Mouse (Mus musculus) G1E (cell line): Measurements from ENCODE around the gene Rere. TPM values are rescaled to one million over a fixed set of nuclear protein-coding genes. Genes with fewer than 3 reads are reported as not detected.
A peak's percentile ranks its signal among the peaks of the same experiment; 100 is the strongest.
"Not testable (repeated sequence)": the region's sequence is repeated elsewhere in the genome, so short reads cannot be mapped to it uniquely, and the experiment has no call there.

Experiments used
- ATAC-seq: 2 replicates; pipeline ENCODE4 v1.8.0; 2016; ENCODE audit warnings: mild to moderate bottlenecking; ENCODE audit not compliant: insufficient number of reproducible peaks, poor library complexity, low FRiP score, severe bottlenecking; ENCODE audit errors: extremely low read depth
- DNase-seq: peaks from one replicate; pipeline ENCODE4 v3.0.0; 2012; ENCODE audit warnings: low spot score
- H3K27me3 ChIP-seq: 2 replicates; pipeline ENCODE4 v1.6.1; 2012; ENCODE audit warnings: mild to moderate bottlenecking, low read length, inconsistent platforms; ENCODE audit not compliant: insufficient read depth
- H3K36me3 ChIP-seq: replicated peaks from 2 replicates; pipeline ENCODE3; 2012; ENCODE audit warnings: mild to moderate bottlenecking, inconsistent platforms
- H3K4me1 ChIP-seq: 2 replicates; pipeline ENCODE4 v1.6.1; 2012; ENCODE audit warnings: low read depth, low read length, inconsistent platforms, mixed read lengths; ENCODE audit not compliant: insufficient read depth
- H3K4me3 ChIP-seq: 2 replicates; pipeline ENCODE4 v1.5.1; 2012; ENCODE audit warnings: low read depth, mild to moderate bottlenecking, inconsistent platforms, low read length, moderate library complexity, mixed read lengths
- H3K9me3 ChIP-seq: replicated peaks from 2 replicates; pipeline ENCODE4 v1.6.1; 2012; ENCODE audit warnings: inconsistent platforms
- CTCF ChIP-seq: IDR thresholded peaks from 2 replicates; pipeline ENCODE4 v1.5.1; 2012; ENCODE audit warnings: low read depth, low read length, inconsistent platforms, mixed read lengths
- GATA1 ChIP-seq: IDR thresholded peaks from 2 replicates; pipeline ENCODE4 v1.6.1; 2012; ENCODE audit warnings: borderline replicate concordance, low read length, inconsistent platforms, mixed read lengths
- GATA2 ChIP-seq: IDR thresholded peaks from 2 replicates; pipeline ENCODE4 v1.6.1; 2012; ENCODE audit warnings: low read depth, low read length, inconsistent platforms, borderline replicate concordance
- POLR2AphosphoS5 ChIP-seq: IDR thresholded peaks from 2 replicates; pipeline ENCODE4 v1.6.1; 2012; ENCODE audit warnings: low read depth, low read length, inconsistent platforms; ENCODE audit not compliant: insufficient replicate concordance
- TAL1 ChIP-seq: conservative IDR thresholded peaks from 2 replicates; pipeline ENCODE4 v1.6.1; 2012; ENCODE audit warnings: low read depth, low read length, inconsistent platforms, mixed read lengths
- polyA plus RNA-seq: library from polyadenylated mRNA; stranded (reverse); fragments of >175 nt; gene quantifications from 2 replicates; pipeline ENCODE4 v1.2.3, GENCODE M21; 2012
- total RNA-seq, 2 experiments: library from RNA; stranded (forward) in 1 of 2; stranded (reverse) in 1 of 2; fragments of 200-1000 nt in 1 of 2; fragments of >200 nt in 1 of 2; fragmentation: Nextera tagmentation in 1 of 2; gene quantifications; 2 replicates each; pipeline ENCODE4 v1.2.3; 2014 to 2017

Gene Rere
- total and polyA plus RNA-seq, 3 experiments = 17.4 to 329 (median 154) TPM

- no peak for DNase-seq
- no peak for ATAC-seq
- Histone ChIP-seq H3K4me3 (no peak overlapping the region), H3K27me3 (no peaks in the 10 kb centered on the region), H3K9me3 (no peaks in the 10 kb centered on the region), H3K4me1 (peaks cover 77% of the 10 kb centered on the region), H3K36me3 (peaks cover 61% of the 10 kb centered on the region)
- TF ChIP-seq CTCF (no peak), GATA2 (no peak), POLR2AphosphoS5 (no peak), TAL1 (no peak), GATA1 (no peak)
Observed at GRCm38 (mm10) chr4:150473437-150474070, 192.1 kb downstream of the Rere start.

- Histone ChIP-seq H3K4me1 (peaks cover 82% of the 10 kb centered on the region), H3K4me3 (no peak overlapping the region), H3K27me3 (no peaks in the 10 kb centered on the region), H3K9me3 (no peaks in the 10 kb centered on the region), H3K36me3 (peaks cover 61% of the 10 kb centered on the region)
- TF ChIP-seq POLR2AphosphoS5 (no peak), TAL1 (no peak), CTCF (no peak), GATA1 (no peak), GATA2 (no peak)
- DNase-seq (no peak), ATAC-seq (no peak)
Observed at GRCm38 (mm10) chr4:150474086-150474485, 192.6 kb downstream of the Rere start.

GRCm38 (mm10) chr4:150476258-150476657, 194.8 kb downstream of the Rere start:
- no peaks in the 10 kb centered on the region for H3K9me3 ChIP-seq
- no peak overlapping the region for H3K4me3 ChIP-seq
- ATAC-seq = no peak
- H3K27me3 ChIP-seq = no peaks in the 10 kb centered on the region
- TF ChIP-seq CTCF (no peak), GATA1 (no peak), POLR2AphosphoS5 (no peak), TAL1 (no peak), GATA2 (no peak)
- peaks cover 60% of the 10 kb centered on the region for H3K36me3 ChIP-seq
- H3K4me1 ChIP-seq = peaks cover 66% of the 10 kb centered on the region
- DNase-seq = no peak

GRCm38 (mm10) chr4:150478006-150478405, 196.6 kb downstream of the Rere start:
- Histone ChIP-seq H3K36me3 (peaks cover 73% of the 10 kb centered on the region), H3K9me3 (no peaks in the 10 kb centered on the region), H3K27me3 (no peaks in the 10 kb centered on the region), H3K4me1 (peaks cover 52% of the 10 kb centered on the region), H3K4me3 (no peak overlapping the region; the same call in 1 of the 2 replicates)
- TF ChIP-seq TAL1 = no peak
- ATAC-seq (no peak), DNase-seq (no peak)

GRCm38 (mm10) chr4:150483081-150483480, 201.6 kb downstream of the Rere start:
- not testable (repeated sequence) for ATAC-seq, DNase-seq, H3K9me3 ChIP-seq, H3K27me3 ChIP-seq, H3K4me3 ChIP-seq
- Histone ChIP-seq H3K4me1 (peaks cover 43% of the 10 kb centered on the region), H3K36me3 (peaks cover 77% of the 10 kb centered on the region)

- H3K36me3 ChIP-seq = peaks cover 74% of the 10 kb centered on the region
- TF ChIP-seq CTCF (no peak), POLR2AphosphoS5 (no peak), GATA2 (no peak), GATA1 (no peak), TAL1 (no peak)
- ATAC-seq (peak; percentile 89), DNase-seq (peak; percentile 64)
- H3K4me3 ChIP-seq = no peak overlapping the region
- H3K27me3 ChIP-seq = no peaks in the 10 kb centered on the region
- peaks cover 53% of the 10 kb centered on the region for H3K4me1 ChIP-seq
- 0 out of 2 replicates have a peak, but pooled peaks cover 2% of the 10 kb centered on the region for H3K9me3 ChIP-seq
Observed at GRCm38 (mm10) chr4:150486097-150486496, 204.7 kb downstream of the Rere start.

GRCm38 (mm10) chr4:150487109-150487508, 205.7 kb downstream of the Rere start:
- no peak for ATAC-seq
- H3K4me3 ChIP-seq = no peak overlapping the region
- peaks cover 72% of the 10 kb centered on the region for H3K36me3 ChIP-seq
- H3K9me3 ChIP-seq = 0 out of 2 replicates have a peak, but pooled peaks cover 2% of the 10 kb centered on the region
- no peak for DNase-seq
- peaks cover 59% of the 10 kb centered on the region for H3K4me1 ChIP-seq
- no peaks in the 10 kb centered on the region for H3K27me3 ChIP-seq
- TF ChIP-seq GATA1 (no peak), CTCF (no peak), POLR2AphosphoS5 (no peak), GATA2 (no peak)
